Mouse (Mus musculus): ENCODE results near the gene Gm17555.
"Not testable (repeated sequence)": the region's sequence is repeated elsewhere in the genome, so short reads cannot be mapped to it uniquely, and the experiment has no call there.

The Gm17555 gene

DNA sequence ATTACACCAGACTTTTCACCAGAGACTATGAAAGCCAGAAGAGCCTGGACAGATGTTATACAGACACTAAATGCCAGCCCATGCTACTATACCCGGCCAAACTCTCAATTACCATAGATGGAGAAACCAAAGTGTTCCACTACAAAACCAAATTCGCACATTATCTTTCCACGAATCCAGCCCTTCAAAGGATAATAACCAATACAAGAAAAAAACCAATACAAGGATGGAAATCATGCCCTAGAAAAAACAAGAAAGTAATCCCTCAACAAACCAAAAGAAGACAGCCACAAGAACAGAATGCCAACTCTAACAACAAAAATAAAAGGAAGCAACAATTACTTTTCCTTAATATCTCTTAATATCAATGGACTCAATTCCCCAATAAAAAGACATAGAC, at the start of gene Gm17555:
Gene Gm17555, plus strand, starts transcription at position 301 of the 400 bp plus-strand sequence.
- DNase-seq (ENCODE audit: low spot score): not testable (repeated sequence)

DNA sequence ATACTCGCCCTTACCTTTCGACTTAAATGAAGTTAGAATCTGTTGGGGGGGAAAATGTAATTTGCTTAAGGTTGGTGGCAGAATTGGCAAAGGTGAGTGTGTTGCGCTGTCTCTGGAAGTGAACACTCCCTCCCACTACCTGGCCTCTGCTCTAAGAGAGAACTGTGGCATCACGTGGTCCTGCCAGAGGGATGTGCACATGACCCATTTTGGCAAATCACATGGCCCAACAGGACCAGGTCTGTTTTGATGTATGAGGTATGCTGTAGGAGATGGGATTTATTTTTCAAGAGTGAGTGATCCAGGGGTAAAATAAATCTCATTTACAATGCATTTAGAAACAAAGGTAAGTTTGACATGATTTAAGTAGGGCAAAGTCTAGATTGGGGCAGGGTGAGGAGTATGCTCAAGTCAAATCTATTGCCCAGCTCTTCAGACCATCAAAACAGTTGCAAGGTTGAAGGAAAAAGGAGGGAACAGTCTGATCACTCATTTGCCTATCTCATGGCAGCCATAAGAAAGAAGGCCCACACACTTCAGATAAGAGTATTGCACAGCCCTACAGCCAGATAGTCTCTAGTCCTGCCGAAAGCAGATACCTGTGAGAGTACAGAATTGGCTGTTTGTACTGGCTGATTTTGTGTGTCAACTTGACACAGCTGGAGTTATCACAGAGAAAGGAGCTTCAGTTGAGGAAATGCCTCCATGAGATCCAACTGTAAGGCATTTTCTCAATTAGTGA, 49.5 kb upstream of the Gm17555 start:
- peak; percentile 12 for DNase-seq (ENCODE audit: low spot score)

DNA sequence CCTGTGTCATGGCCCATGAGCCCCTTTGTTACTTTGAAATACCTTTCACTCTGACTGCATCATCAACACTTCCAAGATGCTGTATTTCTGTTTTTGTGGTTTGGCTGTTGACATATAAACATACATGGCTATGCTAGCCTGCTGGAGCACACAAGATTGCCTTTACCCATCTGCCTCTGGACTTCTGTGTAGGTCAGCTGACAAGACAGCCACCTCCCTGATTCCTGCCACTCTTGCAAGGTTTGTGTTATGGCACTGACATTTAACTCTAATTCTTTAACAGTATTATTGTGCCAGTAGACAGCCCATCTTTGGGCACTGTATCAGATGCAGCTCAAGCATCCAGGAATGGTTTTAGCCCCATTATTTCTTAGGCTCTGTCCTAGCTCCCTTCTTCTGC, 48.6 kb upstream of the Gm17555 start:
- DNase-seq (ENCODE audit: low spot score): no peak

DNA sequence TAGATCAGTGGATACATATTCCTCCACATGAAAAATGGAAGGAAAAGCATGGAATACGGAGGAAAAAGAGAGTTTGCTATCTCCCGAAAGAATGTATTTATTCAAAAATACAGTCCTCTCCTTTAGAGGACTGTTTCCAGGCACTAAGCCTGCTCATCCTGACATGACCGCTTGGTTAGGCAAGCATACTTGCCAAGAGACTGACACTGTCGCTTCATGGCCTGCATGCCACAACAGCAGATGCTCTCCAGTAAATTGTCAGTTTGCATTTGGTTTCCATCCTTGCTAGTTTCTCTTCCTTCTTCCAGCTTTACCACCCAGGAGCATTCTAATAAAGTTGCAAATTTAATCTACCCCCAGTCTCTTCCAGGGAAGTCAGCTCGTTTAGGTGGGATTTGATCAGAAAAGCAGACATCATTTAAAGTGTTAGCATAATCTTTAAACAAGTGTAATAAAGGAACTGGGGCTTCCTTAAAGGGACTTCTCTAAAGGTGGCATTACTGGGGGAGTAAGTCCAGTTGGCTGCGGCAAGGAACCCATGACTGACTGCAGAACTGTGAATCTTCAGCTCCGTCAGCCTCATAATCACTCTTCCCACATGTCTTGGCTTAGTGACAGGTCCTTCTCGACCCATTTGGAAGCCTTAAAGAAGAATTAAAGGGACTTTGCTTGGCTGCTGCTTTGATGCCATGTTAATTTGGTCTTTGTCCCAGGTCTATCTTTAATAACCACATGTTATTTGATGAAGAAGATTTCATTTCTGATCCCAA, 47.9 kb upstream of the Gm17555 start:
- no peak for DNase-seq (ENCODE audit: low spot score)

DNA sequence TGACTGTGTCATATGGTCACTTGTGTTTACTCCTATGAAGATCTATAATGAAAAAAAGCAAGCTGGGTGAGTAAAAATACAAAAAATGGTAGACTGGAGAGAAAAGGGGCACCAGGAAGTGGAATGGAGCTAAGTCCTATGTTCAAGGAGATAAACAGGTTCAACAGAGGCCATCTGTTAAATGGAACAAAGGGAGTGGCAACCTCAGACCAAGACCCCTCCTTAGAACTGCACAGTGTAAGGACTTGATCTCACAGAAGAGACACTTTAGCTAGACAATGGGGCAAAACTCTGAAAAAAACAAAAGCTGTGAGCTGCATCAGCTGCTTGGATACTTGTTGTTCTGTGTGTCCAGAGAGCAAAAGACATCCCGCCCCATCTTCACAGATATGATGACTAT, 43.5 kb upstream of the Gm17555 start:
- DNase-seq (ENCODE audit: low spot score): no peak

DNA sequence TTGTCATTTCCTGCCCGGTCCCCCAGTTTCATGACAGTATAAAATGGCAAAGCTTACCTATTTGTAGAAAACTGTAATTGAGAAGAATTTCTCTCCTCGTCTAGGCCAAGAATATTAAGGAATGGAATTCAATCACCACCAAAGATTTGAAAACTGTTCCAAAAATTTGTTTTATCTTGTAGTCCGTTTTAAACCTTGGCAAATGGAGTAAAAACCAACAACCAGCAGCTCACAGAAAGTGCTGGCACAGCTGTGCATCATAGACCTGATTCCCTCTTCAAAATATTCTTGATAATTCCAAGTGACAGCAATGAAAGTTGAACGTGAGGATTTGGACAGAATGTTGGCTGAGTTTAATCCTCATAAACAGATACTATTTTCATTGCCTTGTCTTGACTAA, 23.6 kb upstream of the Gm17555 start:
- no peak for DNase-seq (ENCODE audit: low spot score)

DNA sequence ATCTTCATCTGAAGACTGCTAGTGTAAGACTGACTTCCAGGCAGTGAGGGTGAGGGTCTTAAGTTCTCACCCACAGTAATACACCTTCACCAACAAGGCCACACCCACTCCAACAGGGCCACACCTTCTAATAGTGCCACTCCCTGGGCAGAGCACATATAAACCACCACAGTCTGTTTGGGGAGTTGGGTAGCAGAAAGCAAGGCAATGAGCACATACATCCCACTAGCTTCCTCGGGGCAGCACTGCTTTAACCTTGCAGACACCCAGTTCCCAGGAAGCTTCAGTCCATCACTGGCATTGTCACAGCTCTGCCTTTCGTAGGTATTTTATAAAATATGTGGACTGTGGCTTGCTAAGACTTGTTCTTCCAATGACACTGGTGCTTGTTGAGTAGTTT, 22.8 kb upstream of the Gm17555 start:
- DNase-seq (ENCODE audit: low spot score): no peak

DNA sequence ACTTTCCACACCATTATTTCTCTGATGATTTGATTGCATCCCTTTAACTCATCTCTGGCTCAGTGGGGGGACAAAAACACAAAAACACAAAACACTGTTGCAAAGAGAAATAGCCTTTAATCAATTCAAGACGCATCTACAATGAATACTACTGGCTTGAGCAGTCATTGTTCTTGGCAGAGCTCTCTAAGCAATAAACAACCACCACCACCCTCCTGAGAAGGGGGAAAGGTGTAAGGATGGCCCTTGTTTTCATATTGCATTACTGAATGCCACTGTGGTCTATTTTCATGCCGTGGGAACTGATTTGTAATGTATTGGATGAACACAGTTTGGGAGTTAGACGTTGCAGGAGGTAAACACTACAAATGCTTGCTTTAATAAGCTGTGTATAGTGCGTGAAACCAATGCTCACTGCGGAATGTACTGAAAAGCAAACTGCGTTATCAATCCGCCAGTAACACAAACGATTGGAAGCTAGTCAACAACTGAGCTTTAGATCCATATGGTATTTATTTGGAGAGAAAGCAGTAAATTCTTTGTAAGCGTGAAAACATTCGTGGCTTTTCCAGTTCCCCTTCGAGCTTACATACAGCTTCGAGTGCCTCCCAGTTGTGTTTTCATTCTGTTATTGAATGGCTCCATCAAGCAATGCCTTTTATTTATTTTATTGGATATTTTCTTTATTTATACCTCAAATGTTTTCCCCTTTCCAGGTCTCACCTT, 19.1 kb upstream of the Gm17555 start:
- no peak for DNase-seq (ENCODE audit: low spot score)

DNA sequence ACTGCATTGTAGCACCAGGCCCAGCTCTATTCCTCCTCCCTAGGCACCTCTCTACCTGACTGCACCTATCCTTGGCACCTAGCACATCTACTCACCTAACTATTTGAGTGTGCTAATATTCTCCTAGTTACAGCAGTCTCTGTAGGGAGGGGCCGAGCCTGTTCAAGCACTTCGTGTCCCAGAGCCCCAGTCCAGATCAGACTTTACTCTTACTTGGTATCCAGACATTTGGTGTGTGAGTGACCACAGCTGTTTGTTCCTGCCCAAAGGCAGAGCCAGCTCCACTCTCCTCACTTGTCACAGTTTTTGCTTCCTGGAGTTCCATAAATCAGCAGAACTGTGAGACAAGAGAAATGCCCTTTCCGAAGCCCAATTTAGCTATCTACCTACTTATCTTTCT, 15.9 kb upstream of the Gm17555 start:
- no peak for DNase-seq (ENCODE audit: low spot score)

DNA sequence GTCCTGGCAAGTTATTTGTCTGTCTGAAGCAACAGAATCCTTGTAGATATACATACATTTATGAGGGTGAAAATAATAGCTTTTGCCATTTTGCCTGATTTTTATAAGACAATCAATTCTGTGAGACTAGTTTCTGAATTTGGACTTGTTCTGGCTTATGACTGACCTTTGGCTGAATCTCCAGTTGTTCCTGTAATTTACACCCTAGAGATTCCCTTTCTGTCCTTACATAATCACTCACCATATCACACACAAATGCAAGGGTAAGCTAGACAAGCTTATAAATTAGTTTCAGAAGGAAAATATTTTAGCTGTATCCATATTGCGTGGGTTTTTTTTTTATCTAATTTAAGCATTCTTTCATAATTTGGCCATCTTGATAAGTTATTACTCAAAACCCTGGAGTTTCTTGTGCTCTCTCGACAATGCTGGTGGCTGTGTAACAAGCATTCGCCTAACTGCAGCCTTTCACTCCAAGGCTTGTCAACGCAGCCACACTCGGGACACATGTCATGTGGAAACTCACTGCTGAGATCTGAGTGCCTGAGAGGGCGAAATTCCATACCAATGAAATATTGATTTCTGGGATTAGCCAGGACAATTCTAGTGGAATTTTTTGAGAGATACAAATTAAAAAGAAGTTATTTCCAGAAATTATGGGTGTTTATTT, 3.8 kb upstream of the Gm17555 start:
- DNase-seq (ENCODE audit: low spot score): no peak

DNA sequence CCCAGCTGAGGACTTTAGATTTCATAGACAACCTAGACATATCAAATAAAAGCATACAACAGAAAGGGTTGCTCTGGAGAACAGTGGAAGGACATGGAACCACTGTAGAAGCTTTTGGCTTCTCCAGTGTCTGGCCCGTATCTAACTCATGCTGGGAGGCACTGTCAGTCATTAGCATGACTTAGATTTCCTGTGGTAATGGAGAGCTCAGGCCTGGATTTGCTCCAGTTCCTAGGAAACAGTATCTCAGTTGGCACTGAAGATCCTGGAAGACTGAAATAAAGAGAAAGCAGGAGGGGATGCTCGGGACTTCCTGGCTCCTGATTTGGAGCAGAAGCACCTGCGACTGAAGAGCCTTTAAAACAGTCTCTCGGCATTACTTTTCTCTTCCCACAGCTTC, 12.7 kb downstream of the Gm17555 start:
- DNase-seq (ENCODE audit: low spot score): no peak

DNA sequence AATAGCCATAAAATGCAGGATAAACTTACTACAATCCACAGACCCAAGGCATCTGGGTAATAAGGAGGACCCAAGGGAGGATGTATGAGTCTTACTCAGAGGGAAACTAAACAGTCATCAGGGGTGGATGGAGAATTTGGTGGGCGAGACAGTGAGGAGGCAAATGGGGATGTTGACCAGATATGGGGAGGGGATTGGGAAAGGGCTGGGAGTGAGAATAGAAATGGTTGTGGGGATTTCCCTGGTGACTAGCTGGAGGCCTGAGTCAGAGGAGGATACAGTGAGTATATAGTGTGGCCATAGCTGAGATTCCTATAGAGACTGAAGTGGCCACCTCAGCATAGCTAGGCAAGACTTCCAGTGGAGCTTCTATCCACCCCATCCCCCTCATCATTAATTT, 16.8 kb downstream of the Gm17555 start:
- DNase-seq (ENCODE audit: low spot score): no peak

DNA sequence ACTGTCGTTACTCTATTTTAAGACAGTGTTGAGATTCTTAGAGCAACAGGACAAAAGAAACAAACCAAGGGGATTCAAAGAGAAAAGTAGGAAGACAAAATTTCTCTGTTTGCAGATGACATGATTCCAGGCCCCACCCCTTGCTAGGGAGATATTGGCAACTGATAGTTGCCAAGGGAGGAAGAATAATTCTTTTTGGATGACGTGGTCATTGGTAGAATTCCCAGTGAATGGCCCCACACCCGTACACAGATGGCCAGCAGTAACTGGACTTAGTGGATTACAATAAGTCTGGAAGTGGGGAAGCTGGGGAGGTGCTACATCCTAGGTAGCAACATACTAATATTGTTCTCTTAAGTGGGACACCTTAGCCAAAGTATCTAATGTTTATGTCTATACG, 22.0 kb downstream of the Gm17555 start:
- DNase-seq (ENCODE audit: low spot score): no peak

DNA sequence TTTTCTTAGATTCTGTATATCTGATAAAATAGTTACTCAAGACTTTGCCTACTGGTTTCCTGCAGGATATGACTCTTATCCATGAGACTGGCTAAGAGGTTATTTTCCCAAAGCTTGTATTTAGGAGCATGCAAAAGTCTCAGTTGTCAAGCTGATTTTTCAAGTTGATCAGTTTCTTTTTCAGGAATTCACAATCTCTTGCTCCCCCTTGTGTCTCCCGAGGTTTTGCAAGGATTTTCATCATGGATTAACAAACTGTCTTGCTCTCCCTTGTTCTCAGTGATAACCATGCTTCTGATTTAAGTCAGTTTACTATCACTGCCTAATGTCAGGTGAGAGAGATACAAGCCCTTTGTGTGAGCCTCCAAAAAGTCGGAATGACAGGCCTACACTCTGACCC, 30.5 kb downstream of the Gm17555 start:
- no peak for DNase-seq (ENCODE audit: low spot score)

DNA sequence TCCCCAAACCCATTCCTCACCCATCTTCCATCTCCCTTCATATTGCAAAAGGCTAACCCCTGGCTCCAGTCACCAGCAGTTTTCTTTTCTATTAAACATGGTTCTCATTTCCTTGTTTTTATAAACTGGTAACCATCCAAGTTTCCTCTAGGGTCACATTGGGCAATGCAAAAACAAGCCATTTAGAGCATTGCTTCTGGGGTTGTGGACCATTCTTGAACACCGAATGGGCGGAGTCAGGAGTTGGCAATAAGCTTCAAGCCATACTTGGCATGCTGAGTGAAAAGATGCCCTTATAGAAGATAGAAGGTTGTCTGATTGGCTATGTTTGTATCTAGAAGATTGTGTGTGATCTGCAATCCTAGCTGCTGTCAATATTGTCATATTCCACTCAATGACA, 33.6 kb downstream of the Gm17555 start:
- DNase-seq (ENCODE audit: low spot score): no peak

DNA sequence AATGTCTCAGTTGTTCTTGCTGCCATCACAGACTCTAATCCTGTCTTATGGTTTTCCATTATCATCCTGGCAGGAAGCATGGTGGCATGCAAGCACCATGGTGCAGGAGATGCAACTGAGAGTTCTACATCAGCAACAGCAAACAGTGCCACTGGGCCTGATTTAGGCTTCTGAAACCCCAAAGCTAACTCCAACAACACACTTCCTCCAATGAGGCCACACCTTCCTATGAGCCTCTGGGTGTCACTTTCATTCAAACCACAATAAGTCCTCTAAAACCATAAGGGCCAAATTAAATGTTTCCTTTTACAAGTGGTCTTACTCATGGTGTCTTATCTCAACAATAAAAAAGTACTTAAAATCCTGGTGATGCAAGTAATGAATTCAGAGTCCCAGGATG, 37.3 kb downstream of the Gm17555 start:
- DNase-seq (ENCODE audit: low spot score): no peak
